Mouse (Mus musculus) spleen, adult 12 weeks (tissue): ENCODE data around the gene Myo15b.

Experiments
- DNase-seq: peaks from one replicate; pipeline ENCODE4 v3.0.0; 2022; ENCODE audit warnings: low spot score

Myo15b gene

DNA sequence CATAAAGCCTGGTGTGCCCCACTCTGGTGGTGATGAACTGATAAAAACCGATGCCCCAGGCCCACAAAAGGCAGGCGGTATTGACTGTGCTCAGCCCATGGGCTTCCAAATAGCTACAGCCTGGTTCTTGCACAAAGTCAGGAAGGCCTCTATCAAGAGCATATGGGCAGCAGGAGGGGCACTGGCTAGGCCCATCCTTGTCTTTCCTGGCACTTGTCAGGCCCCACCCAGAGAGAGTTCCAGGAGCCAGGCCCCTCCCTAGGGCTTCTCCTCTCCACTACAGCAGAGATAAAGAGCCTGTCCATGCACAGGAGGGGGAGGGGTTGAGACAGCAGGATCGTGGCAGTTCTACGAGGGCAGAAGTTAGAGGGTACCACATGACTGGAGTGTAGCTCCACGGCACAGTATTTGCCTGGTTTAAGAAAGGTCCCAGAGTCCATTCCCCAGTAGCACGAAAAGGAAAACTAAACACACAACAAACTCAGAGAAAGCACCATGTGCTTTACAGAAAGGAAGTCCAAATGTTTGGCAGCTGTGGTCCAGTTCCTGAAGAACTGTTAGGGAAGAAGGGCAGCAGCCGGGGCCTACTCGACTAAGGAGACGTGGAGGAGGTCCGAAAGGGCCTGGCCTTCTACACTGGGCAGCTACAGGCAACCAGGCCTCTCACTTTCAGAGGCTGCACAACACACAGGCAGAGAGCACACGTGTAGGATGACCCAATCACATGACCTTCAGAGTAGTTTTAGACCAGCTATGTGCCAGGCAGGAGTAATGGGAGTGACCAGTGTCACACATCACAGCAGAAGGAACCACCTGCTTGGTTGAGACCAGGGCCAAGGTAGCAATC is 45.4 kb downstream of the Myo15b start:
- DNase-seq, result peak; percentile 42

DNA sequence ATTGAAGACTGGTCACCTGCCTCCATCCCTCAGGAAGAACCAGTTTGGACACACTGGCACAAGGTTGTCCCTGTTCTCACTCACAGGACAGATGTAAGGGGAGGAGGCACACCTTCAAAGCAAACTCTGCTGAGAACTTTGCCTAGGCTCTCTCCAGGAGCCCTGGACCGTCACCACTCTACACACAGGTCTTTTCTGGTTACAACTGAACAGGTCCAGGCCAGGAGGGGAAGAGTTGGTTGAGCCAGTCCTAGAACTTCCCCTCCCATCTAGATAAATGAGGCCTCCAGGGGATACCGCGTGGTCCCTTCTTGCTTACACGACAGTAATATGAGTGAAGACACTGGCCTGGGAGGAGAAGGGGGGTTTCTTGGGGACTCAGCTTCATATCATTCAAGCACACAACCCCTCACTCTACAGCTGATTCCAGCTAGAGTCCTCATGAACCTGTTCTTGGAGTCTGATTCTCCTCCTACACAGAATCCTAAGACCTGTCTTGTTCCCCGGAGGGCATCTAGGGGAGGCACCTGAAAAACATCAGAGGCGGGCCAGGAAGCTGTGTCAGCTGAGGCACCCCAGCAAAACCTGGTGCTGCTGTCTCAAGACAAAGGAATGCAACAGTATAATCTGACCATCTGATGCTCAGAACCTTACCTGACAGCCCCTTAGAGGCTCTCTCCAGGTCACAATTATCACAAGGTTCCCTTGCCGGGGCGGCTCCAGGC is 46.2 kb downstream of the Myo15b start:
- DNase-seq, result no peak

- DNase-seq, result no peak
Observed at GRCm38 (mm10) chr11:115904956-115905790, 47.0 kb downstream of the Myo15b start.

GRCm38 (mm10) chr11:115906116-115906515 is 47.9 kb downstream of the Myo15b start:
- DNase-seq, result no peak

GRCm38 (mm10) chr11:115906521-115906920 is 48.3 kb downstream of the Myo15b start:
- DNase-seq, result no peak

- DNase-seq, result peak; percentile 48
Observed at GRCm38 (mm10) chr11:115911134-115911561, 52.9 kb downstream of the Myo15b start.

DNA sequence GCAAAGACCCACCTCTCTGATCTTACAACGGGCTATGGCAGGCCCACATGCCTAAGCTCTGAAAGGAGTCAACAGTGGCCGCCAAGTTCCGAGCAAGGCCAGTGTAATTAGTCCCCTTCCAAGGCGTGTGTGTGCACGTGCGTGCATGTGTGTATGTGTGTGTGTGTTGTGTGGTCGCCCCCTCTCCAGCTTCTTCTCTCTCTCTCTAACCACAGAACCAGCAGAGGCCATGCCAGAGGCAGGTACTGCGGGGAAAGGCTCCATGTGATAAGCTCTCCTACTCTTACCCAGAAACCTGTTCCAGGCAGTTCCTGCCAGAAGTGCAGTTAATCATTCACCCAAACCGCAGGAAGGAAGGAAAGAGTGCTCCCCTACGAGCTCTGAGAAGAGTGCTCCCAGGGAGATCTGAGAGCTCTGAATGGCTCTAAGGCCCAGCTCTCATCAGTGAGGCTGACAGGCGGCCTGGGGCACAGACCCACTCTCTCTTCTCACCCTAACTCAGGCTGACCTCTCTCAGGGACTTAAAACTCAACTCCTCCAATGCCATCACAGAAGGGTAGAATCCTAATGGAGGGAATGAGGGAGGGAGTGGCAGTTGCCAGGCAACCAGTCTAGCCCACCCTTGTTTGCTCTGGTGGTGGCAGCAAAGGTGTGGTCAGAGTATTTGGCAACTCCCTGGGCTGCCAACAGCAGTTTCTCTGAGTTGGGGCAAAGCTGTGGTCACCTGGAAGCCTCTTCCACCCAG is 53.6 kb downstream of the Myo15b start, which contains the start of gene Smim6:
Smim6 (plus strand) TSS at position 386 of the 745 bp plus-strand sequence.
- no peak for DNase-seq

GRCm38 (mm10) chr11:115916579-115916978 is 58.4 kb downstream of the Myo15b start:
- DNase-seq, result no peak

- DNase-seq, result no peak
Observed at GRCm38 (mm10) chr11:115918637-115919036, 60.4 kb downstream of the Myo15b start.

- DNase-seq, result no peak
Observed at GRCm38 (mm10) chr11:115919073-115919472, 60.9 kb downstream of the Myo15b start.

DNA sequence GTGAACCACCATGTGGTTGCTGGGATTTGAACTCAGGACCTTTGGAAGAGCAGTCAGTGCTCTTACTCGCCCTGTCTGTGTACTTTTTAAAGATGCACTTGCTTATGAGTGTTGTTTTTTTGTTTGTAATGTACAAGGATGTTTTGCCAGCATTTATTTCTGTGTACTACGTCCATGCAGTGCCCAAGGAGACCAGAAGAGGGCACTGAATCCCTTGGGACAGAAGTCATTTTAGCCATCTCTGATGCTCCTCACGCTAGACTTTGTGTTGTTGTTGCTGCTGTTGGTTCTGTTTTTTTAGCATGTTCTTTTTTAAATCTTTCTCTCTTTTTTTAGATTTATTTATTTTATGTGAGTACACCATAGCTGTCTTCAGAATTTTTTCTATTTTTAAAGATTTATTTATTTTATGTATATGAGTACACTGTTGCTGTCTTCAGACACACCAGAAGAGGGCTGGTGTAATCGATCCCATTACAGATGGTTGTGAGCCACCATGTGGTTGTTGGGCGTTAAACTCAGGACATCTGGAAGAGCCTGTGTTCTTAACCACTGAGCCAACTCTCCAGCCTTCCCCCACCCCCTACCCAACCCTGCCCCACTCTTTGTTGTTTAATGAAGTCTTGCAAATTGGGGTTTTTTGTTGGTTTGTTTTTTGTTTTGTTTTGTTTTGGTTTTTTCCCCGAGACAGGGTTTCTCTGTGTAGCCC is 62.1 kb downstream of the Myo15b start:
- DNase-seq, result peak; percentile 60

GRCm38 (mm10) chr11:115921986-115922385 is 63.8 kb downstream of the Myo15b start:
- DNase-seq, result no peak

DNA sequence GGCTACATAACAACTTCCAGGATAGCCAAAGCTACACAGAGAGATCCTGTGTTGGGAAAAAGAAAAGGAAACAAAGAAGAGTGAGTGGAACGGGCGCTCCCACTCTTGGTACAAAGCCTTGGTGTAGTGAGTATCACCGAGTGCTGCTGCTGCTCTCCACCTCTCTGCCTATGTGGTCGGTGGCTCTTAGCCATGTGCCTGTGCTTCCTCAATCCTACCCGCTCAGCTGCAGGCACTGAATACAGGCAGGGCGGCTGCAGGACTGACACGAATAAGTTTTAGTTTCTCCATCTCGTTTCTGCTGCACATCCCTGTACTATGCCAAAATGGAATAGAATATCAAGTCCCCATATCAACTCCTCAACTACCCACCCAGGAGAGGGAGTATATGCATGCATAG is 70.8 kb downstream of the Myo15b start:
- no peak for DNase-seq

GRCm38 (mm10) chr11:115929818-115930217 is 71.6 kb downstream of the Myo15b start:
- DNase-seq, result no peak

DNA sequence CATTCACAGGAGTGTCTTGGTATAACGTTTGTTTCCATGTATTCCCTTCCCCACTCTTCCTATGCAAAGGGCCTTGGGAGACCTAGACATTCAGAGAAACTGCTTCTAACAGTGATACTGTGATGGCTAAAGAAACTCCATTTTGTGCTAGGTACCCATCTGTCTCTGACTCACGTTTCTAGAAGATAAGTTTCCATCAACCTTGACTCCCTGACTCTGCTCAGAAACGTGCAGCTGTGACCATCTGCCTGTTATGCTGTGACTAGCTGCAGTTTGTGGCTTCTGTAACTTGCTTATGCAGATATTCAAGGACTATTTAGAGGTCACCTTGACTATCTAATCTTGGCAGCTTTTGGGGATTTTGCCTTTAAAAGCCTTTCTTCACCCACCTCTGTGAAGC is 73.0 kb downstream of the Myo15b start:
- no peak for DNase-seq

DNA sequence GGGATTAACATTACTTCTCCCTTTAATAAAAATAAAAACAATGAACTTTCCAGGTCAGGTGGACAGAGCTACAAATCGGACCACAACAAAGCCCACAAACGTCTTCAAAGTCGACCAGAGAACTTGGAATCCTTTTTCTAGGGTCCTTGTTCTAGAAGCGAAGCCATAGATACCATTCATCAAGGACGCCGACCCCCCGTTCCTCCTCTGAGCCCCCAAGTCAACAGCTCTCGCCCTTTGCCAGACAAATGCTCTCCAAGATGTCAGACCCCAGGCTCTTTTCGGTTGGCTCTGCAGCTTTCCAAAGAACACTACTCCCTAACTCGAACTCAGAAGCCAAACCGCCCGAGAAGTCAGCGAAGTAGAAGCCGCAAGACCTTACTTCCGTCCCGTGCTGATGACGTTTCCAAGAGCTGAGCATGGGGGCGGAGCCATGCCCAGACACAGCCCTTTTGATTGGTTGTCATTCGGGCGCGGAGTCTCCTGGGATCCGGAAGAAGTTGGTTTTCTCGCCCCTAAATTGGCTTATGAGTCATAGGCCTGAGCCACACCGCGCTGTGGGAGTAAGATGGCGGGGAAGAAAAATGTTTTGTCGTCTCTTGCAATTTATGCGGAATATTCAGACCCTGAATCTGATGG is 75.0 kb downstream of the Myo15b start, which contains the start of the genes Sap30bp and Recql5:
Sap30bp (plus strand) TSS at position 175 of the 639 bp plus-strand sequence.
Recql5 (minus strand) TSS at position 370 of the 639 bp plus-strand sequence.
- peak; percentile 94 for DNase-seq

GRCm38 (mm10) chr11:115933747-115934110 is 75.5 kb downstream of the Myo15b start:
- DNase-seq, result no peak

- peak; percentile 35 for DNase-seq
Observed at GRCm38 (mm10) chr11:115939690-115940329, 81.6 kb downstream of the Myo15b start.

GRCm38 (mm10) chr11:115941980-115942379 is 83.8 kb downstream of the Myo15b start:
- DNase-seq, result no peak
